Mouse (Mus musculus) lung, postnatal 0 days (tissue): ENCODE measurements around the gene Usp8. TPM values are rescaled to one million over a fixed set of nuclear protein-coding genes. Genes with fewer than 3 reads are reported as not detected.

Experiments used
- ATAC-seq: fragments of 200-750 bp; cut with Nextera tagmentation; 2 replicates; pipeline ENCODE4 v1.8.0; 2017; ENCODE audit warnings: moderate library complexity
- DNase-seq: peaks from one replicate; pipeline ENCODE4 v3.0.0-alpha.2; 2016; ENCODE audit warnings: low spot score
- H3K27ac ChIP-seq: fragments of 300-500 bp; sonication (generic); 2 replicates; pipeline ENCODE4 v1.5.1; 2014; ENCODE audit warnings: antibody characterized with exemption, mild to moderate bottlenecking, low read length, mixed read lengths
- H3K27me3 ChIP-seq: fragments of 300-500 bp; sonication (generic); replicated peaks from 2 replicates; pipeline ENCODE4 v1.6.1; 2014; ENCODE audit warnings: low read length, mixed read lengths; ENCODE audit not compliant: insufficient read depth
- H3K36me3 ChIP-seq: fragments of 300-500 bp; sonication (generic); 2 replicates; pipeline ENCODE4 v1.6.1; 2014; ENCODE audit warnings: low read length, mixed read lengths; ENCODE audit not compliant: insufficient read depth
- H3K4me1 ChIP-seq: fragments of 300-500 bp; sonication (generic); 2 replicates; pipeline ENCODE4 v1.6.1; 2014; ENCODE audit warnings: antibody characterized with exemption, low read depth, low read length, mixed read lengths; ENCODE audit not compliant: insufficient read depth
- H3K4me2 ChIP-seq: fragments of 300-500 bp; sonication (generic); replicated peaks from 2 replicates; pipeline ENCODE4 v1.6.1; 2014; ENCODE audit warnings: low read depth, mild to moderate bottlenecking, low read length, moderate library complexity, mixed read lengths
- H3K4me3 ChIP-seq: fragments of 300-500 bp; sonication (generic); 2 replicates; pipeline ENCODE4 v1.5.1; 2014; ENCODE audit warnings: low read depth, low read length
- H3K9ac ChIP-seq: fragments of 300-500 bp; sonication (generic); replicated peaks from 2 replicates; pipeline ENCODE4 v1.6.1; 2014; ENCODE audit warnings: low read depth, mild to moderate bottlenecking
- H3K9me3 ChIP-seq: fragments of 300-500 bp; sonication (generic); 2 replicates; pipeline ENCODE4 v1.6.1; 2016; ENCODE audit warnings: low read length, mixed read lengths
- CTCF ChIP-seq: IDR thresholded peaks from 2 replicates; pipeline ENCODE4 v1.5.1; 2016; ENCODE audit warnings: antibody characterized with exemption, mild to moderate bottlenecking
- EP300 ChIP-seq: IDR thresholded peaks from 2 replicates; pipeline ENCODE4 v1.6.1; 2016; ENCODE audit warnings: antibody characterized with exemption, mild to moderate bottlenecking, control low read depth
- WGBS: fragments of 180-500 bp; shearing (Covaris S2); extraction: QIAGEN DNeasy Blood & Tissue Kit; methylation state at CpG from one replicate; pipeline ENCODE4 v1.1.7; 2014; 5-methylcytosine and 5-hydroxymethylcytosine counted together
- polyA plus RNA-seq: library from polyadenylated mRNA; unstranded; fragments of >200 nt; fragmentation: Nextera tagmentation; extraction: Ambion mirVana; gene quantifications from 2 replicates; pipeline ENCODE4 v1.2.1, GENCODE M21; 2015

The Usp8 gene
- polyA plus RNA-seq, 1 experiment from 2014 or later: 36.9 TPM

DNA sequence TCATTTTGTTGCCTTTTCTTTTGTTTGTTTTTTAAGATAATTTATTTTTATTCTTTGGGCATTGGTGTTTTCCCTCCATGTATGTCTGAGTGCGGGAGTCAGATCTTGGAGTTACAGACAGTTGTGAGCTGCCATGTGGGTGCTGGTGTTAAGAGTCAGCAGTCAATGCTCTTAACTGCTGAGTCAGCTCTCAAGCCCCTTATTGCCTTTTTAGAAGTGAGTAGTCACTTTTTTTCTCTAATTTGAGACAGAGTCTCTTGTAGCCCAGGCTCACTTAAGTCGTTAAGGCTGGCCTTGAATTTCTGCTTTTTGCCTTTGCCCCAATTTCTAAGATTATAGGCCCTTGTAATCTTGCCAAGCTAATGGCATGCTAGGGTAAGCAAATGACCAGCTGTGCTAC is 23.4 kb downstream of the Usp8 start:
- WGBS: 78% methylated on average over 2 of the region's 2 CpGs
- TF ChIP-seq CTCF (no peak), EP300 (no peak)
- DNase-seq: no peak
- H3K4me2 ChIP-seq: no peak overlapping the region
- no peaks in the 10 kb centered on the region for H3K4me1 ChIP-seq
- no peaks in the 10 kb centered on the region for H3K27me3 ChIP-seq
- no peak overlapping the region for H3K27ac ChIP-seq
- no peak for ATAC-seq
- peaks cover 33% of the 10 kb centered on the region; the same call in 1 of the 2 replicates for H3K36me3 ChIP-seq
- no peak overlapping the region for H3K9ac ChIP-seq
- H3K4me3 ChIP-seq: no peak overlapping the region
- H3K9me3 ChIP-seq: no peaks in the 10 kb centered on the region

DNA sequence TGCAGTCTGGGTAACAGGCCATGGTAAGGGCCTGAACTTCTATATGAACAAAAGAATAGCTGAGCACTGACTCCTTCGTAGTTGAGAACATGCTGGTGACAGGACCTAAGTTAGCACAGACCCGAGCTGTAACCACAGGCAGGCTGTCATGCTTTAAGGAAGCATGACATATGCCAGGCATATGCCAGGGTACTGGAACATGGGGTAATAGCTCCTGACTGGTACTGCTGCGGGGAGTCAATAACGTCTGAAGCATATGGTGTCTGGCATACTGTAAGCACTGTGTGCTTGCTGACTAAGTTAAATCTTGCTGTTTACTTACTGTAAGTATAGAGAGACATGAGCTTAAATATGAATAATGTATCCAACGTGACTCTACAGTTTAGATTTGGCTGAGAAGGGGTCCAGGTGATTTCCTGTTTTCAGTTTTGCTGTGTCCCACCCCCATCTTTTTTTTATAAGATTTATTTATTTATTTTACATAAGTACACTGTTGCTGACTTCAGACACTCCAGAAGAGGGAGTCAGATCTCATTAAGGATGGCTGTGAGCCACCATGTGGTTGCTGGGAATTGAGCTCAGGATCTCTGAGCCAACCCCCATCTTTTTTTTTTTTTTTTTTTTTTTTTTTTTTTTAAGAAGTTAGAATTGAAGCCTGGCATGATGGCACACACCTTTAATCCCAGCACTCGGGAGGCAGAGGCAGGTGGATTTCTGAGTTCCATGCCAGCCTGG is 28.4 kb downstream of the Usp8 start:
- H3K27me3 ChIP-seq: no peaks in the 10 kb centered on the region
- H3K27ac ChIP-seq: no peak overlapping the region
- H3K9me3 ChIP-seq: no peaks in the 10 kb centered on the region
- peaks cover 29% of the 10 kb centered on the region; the same call in 1 of the 2 replicates for H3K36me3 ChIP-seq
- WGBS: 82% methylated on average over 6 of the region's 6 CpGs
- H3K4me2 ChIP-seq: no peak overlapping the region
- TF ChIP-seq CTCF (peak; percentile 13; the same call in 1 of the 2 replicates), EP300 (no peak)
- H3K9ac ChIP-seq: no peak overlapping the region
- H3K4me3 ChIP-seq: no peak overlapping the region
- H3K4me1 ChIP-seq: no peaks in the 10 kb centered on the region
- DNase-seq (no peak), ATAC-seq (no peak)

DNA sequence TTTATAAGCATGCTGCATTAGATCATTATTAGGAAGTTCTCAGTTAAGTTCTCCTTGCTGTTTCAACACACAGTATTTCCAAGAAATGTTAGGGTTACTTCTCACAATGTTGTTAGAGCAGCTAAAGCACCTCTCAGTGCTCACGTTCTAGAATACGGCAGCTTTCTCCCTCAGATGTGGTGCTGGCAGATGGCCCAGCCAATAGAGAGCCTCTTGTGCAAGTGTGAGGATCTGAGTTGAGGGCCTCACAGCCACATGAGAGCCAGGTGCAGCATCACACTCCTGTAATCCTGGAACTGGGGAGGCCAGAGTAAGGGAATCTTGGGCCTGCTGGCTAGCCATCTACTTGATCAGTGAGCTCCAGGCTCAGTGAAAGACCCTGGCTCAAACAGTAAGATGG is 33.2 kb downstream of the Usp8 start:
- TF ChIP-seq CTCF: no peak
- TF ChIP-seq EP300: 0 out of 2 replicates have a peak, but pooled peaks have one; percentile 17
- H3K4me3 ChIP-seq: no peak overlapping the region
- no peak overlapping the region for H3K9ac ChIP-seq
- DNase-seq: peak; percentile 80
- H3K9me3 ChIP-seq: no peaks in the 10 kb centered on the region
- H3K27me3 ChIP-seq: no peaks in the 10 kb centered on the region
- no peak overlapping the region for H3K4me2 ChIP-seq
- no peak overlapping the region; the same call in 1 of the 2 replicates for H3K27ac ChIP-seq
- no peaks in the 10 kb centered on the region for H3K4me1 ChIP-seq
- ATAC-seq: peak; percentile 88
- H3K36me3 ChIP-seq: peaks cover 22% of the 10 kb centered on the region
- WGBS: 59% methylated on average over 2 of the region's 2 CpGs

DNA sequence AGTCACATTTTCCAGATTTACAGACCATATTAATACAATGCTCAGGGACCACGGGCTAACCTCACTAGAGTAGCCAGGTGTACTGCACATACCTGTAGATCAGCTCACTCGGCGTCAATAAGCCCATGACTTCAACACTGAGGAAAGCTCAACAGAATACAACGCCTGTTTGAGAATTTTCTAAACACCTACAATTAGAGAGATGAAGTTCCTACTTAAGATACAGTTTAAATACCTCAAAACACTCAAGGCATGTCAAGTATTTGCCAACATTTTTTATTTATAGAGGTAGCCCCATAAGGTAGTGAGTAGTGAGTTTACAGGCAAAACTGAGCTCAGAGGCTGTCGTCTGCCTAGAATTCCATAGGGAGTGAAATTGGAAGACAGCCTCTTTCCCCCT is 36.3 kb downstream of the Usp8 start:
- no peaks in the 10 kb centered on the region for H3K4me1 ChIP-seq
- peak; percentile 82 for ATAC-seq
- peaks cover 29% of the 10 kb centered on the region for H3K36me3 ChIP-seq
- no peak overlapping the region for H3K4me2 ChIP-seq
- H3K27me3 ChIP-seq: no peaks in the 10 kb centered on the region
- DNase-seq: peak; percentile 77
- peak; percentile 85 for TF ChIP-seq EP300
- TF ChIP-seq CTCF: no peak
- H3K27ac ChIP-seq: no peak overlapping the region
- H3K4me3 ChIP-seq: no peak overlapping the region
- H3K9ac ChIP-seq: no peak overlapping the region
- WGBS: 49% methylated on average over 5 of the region's 5 CpGs
- no peaks in the 10 kb centered on the region for H3K9me3 ChIP-seq

DNA sequence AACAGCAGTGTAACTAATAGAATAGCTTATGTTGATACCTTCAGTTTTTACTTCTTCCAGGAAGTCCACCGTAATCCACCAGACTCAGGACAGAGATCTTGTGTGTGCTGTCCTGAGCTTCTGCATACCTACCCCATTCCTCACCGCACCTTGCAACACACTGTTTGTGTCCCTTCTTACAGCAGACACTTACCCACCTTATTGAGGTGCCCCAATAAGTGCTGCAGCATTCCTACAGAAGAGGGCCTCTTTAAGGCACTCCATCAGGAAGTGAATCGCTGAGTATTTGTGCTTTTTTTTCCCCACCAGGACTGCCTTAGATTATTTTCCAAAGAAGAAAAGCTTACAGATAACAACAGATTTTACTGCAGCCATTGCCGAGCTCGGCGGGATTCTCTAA is 48.5 kb downstream of the Usp8 start:
- Histone ChIP-seq H3K27ac (no peak overlapping the region), H3K36me3 (peaks cover 42% of the 10 kb centered on the region), H3K4me3 (no peak overlapping the region), H3K4me2 (no peak overlapping the region), H3K27me3 (no peaks in the 10 kb centered on the region), H3K9me3 (no peaks in the 10 kb centered on the region), H3K9ac (no peak overlapping the region), H3K4me1 (no peaks in the 10 kb centered on the region)
- 69% methylated on average over 6 of the region's 6 CpGs for WGBS
- peak; percentile 92 for ATAC-seq
- DNase-seq: peak; percentile 69
- TF ChIP-seq CTCF (no peak), EP300 (peak; percentile 81)

DNA sequence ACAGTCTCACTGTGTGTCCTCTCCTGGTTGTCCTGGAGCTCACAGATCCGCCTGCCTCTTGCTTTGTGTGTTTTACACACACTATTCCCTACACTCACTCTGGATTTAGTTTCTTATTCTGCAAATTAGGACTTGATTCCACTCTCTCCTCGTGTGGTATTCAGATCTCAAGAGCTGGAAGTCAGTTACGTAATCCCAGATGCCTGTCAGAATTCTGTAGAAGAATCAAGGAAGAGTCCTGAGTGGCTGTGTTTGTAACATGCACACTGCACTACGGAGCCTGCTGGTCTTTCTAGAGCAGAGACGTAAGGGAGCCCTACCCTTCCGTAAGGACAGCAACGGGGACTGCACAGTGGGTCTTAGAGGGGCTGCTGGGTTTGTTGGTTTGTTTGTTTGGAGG is 52.2 kb downstream of the Usp8 start:
- Histone ChIP-seq H3K9ac (no peak overlapping the region), H3K36me3 (peaks cover 49% of the 10 kb centered on the region), H3K4me3 (no peak overlapping the region)

More for the DNA sequence above, 52.2 kb downstream of the Usp8 start:
- no peak overlapping the region for H3K4me2 ChIP-seq
- H3K4me1 ChIP-seq: no peaks in the 10 kb centered on the region
- H3K9me3 ChIP-seq: no peaks in the 10 kb centered on the region
- DNase-seq: peak; percentile 51
- ATAC-seq: peak; percentile 29; the same call in 1 of the 2 replicates
- TF ChIP-seq EP300: no peak
- TF ChIP-seq CTCF: no peak
- H3K27ac ChIP-seq: no peak overlapping the region
- WGBS: 77% methylated on average over 7 of the region's 7 CpGs
- H3K27me3 ChIP-seq: no peaks in the 10 kb centered on the region
